Mouse (Mus musculus) cerebellum, adult 18-20 months (tissue): ENCODE measurements around the gene Ipo11.
"Not testable (repeated sequence)": the region's sequence is repeated elsewhere in the genome, so short reads cannot be mapped to it uniquely, and the experiment has no call there.

Experiments
- DNase-seq, 2 experiments: peaks; one replicate each; pipeline ENCODE4 v3.0.0; 2021

The Ipo11 gene

DNA sequence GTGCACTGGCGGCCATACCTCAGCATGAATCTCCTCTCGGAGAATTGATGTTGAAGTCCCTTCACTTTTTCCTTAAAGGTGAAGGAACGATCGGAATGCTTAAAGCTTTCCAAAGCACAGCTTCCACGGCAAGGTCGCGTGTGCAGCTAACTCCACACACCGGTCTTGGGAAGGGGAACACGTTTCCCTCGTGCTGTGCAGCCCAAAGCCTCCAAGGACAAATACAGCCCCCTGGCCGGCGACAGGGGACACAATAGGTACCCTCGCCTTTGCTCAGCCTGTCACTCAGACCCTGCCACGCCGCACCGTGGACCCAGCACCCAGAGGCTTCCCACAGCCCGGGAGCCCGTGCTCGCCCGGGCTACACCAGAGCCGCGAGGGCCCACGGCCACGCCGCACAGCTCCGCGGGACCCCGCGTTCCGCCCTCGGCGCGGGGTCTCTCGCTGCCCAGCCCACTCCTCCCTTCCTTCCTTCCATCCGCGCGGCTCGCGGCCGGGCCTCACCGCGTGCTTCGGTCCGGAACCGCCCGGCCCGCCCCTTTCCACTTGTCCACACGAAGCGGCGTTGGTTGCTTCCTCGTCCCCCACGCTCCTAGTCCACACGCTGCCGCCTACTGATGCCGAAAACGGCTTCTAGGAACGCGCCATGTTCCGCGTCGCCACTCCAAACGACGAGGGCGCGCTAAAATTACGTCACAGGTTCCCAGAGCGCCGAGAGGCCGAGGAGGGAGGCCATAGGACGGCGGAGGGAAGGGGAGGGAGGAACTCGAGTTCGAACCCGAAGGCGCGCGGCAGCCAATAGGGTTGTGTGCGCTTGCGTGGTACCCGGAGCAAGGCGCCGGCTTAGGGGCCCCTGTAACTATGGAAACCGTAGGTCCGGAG, at the start of gene Ipo11:
Ipo11 (minus strand) TSS at position 703 of the 882 bp plus-strand sequence.
- DNase-seq = peak; percentile 90 to 94

DNA sequence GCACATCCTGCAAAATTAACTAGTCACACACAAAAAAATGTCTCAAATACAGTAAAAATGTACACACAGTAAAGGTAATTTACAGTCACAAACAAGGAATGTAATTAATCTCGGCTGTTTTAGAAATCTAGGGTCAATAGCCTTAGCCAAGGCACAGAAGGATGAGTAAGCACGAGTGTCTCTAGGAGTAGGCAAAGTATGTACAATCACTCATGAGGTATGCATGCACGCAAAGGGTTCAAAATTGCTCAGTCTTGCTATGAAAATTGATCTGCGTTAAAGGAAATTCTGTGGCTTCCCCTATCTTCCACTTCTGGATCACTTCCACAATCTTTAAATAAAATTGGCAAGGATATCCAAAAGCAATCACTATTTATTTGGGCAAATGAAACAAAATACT, 24.7 kb upstream of the Ipo11 start:
- DNase-seq = no peak

DNA sequence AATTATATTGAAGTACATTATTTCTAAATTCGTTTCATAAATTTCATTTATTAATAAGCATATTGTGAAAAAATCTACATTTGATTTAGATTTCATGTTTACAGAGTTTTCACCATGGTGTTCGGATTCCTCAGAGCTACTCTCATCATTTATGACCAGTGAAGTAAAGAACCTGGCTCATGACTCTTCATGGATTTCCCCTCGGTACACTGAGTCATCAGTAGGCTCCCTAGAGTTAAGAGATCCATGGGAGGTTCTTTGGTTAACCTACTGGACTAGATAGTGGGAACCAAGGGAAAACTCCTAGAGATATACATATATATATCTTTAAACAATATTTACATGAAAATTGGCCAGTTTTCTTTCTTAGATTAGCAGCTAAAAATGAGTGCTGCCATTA, 23.8 kb upstream of the Ipo11 start:
- no peak for DNase-seq

DNA sequence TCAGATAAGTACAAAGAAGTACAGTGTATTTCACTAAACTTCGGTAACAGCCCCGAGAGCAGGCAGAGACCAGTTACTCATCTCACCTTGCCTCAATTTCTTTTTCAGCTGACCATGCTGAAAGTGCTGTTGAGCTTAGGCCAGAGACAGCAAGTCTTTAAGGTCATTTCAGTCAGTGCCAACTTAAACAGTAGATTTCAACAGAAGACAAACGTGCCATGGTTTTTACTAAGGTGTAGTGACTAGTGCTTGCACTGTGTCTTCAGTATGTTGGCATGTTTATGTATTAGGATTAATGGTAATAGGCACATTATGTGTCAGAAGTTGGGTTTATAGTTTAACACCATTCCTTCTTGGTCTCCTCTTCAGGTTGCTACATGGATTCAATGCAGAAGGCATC, 21.5 kb upstream of the Ipo11 start:
- no peak for DNase-seq

DNA sequence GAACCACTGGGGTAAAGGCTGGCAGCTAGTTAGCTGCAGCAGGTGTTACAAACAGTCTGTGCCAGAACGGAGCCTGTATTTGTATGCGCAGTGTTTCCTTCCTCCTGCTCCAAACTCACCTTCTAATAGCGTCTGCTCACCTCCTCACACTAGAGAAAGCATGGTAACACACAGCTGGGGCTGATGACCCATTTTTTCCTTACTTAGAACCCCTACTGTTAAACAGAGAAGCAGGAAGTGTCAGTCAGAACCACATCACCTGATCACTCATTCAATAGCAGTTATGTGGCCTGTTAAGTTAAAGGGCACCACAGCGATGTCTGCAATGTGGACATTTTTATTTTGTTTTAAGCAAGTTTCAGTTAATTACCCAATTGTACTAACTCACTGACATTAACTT, 20.8 kb upstream of the Ipo11 start:
- no peak for DNase-seq

DNA sequence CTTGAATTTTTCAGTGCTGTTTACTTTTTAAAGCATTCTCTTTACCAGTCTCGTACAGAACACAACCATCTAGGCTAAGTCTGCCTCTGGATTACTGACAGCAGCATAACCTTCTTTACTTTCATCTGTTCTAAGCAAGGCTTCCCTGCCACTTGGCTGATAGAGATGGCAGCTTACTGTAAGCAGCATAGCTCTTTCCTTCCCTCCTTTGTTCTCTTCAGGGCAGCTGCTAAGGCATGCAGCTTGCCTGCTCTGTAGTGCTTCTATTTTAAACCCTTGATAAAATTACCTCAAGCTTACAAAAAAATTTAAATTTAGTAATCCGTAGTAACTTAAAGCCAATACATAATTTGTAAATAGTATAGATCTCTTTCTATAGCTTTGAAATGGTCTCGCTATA, 18.1 kb upstream of the Ipo11 start:
- DNase-seq = no peak

DNA sequence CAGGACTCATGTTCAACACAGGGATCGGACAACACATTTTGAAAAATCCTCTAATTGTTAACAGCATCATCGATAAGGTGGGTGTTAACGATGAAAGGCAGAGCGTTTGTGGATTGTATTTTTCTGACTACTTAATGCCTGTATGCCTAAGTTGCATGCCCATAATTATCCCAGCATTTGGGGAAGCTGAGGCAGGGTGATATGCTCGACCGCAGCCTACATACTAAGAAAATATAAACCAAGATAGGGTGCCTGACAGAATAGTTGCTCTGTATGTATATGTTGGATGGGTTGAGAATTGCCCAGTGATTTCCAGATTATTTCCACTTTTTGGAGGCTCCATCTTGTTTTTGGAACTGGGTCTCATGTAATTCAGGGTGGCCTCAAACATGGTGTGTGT, 10.8 kb upstream of the Ipo11 start:
- DNase-seq = no peak

DNA sequence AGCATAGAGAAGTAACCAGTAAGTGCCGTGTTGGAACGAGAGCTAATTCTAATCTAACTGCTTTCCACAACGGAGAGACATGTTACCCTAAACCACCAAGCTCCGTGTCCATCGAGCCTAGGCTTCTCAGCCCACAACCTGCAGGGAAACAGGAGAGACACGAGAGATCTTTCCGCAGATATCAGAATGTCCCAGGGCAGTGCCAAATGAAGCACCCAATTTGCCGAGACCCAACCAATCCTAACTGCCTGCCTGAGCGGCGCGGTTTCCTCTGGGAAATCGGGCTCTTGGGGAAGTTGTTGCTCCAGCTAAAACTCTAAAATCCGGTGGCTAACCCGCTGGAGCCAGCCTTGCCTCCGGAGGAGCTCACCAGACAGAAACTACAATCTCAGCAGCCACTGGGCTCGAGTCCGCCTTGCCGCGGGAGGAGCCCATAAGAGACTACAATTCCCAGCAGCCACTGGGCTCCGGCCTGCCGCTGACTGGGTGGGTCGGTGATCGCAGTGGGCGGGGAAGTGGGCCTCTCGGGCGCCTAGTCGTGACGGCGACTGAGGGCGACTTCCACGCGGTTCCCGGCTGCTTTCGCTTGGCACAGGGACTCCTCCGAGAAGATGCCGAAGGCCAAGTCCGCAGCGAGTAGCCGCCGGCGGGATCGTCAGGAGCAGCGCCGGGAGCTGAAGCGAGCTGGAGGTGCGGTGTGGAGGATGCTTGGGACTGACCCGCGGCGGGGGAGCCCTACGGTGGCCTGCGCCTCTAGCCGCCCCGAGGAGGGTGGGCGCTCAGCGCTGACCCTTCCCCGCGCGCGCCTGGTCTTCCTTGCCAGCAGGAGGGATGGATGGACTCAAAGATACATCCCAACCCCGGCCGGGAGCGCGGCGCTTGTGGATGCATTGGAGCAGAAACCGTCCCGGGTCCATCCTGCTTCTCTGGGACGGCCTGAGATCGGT, 10.1 kb upstream of the Ipo11 start, which contains the start of gene Dimt1:
Dimt1 (plus strand) TSS at position 534 of the 947 bp plus-strand sequence.
- DNase-seq = peak; percentile 95 to 97

DNA sequence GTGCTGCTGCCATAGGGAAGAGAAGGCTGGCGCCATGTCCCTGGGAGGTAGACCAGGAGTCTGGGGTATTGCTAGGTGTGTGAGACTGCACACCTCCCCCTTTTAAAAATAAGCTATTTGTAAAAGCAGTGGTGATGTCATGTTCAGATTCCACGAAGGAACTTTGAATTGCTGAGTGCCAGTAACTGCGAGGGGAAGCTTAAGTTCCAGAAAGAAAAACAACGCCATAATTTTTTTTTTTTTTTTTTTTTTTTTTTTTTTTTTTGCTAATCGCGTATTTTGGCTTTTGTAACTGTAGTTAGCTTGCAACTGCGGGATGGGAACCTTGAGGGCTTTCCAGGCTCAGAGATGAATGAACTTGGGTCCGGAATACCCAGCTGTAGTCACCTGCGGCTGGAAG, 8.8 kb upstream of the Ipo11 start:
- DNase-seq = no peak

DNA sequence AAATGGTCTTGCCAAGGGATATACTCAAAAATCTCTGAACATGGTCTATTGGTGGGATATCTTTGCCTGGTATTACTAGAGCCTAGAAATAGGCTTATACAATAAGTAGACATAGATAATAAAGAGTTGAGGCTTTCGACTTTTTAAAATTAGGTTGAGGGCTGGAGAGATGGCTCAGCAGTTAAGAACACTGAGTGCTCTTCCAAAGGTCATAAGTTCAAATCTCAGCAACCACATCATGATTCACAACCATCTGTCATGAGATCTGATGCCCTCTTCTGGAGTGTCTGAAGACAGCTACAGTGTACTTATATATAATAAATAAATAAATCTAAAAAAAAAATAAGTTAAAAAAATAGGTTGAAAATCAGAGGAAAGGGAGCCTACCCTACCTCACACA, 6.0 kb upstream of the Ipo11 start:
- DNase-seq = no peak

DNA sequence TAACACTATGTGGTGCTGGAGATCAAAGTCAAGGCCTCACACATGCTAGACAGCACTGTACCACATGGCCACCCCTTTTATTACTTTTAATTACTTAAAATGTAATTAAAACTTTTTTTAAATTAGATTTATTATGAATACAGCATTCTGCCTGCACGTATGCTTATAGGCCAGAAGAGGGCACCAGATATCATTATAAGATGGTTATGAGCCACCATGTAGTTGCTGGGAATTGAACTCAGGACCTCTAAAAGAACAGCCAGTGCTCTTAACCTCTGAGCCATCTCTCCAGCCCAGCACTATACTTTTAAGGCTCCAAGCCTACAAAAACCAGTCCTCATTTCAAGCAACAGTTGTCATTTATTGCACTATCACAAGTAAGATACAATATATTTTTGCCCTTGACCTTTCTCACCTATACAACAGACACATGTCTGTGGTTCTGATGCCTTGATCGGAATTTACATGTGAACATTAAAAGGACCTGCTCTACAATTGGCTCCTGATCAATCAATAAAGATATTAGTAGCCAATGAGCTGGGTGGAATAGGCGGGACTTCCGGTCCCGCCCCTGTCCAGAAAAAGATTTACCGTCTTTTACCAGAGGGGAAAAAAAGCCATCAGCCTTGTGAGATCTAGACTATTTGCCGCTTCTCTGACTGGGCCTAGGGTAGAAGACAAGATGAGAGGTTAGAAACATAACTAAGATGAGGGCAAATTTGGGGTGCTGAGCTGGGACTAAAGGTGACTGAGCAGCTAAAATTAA, 4.6 kb upstream of the Ipo11 start:
- DNase-seq = no peak

DNA sequence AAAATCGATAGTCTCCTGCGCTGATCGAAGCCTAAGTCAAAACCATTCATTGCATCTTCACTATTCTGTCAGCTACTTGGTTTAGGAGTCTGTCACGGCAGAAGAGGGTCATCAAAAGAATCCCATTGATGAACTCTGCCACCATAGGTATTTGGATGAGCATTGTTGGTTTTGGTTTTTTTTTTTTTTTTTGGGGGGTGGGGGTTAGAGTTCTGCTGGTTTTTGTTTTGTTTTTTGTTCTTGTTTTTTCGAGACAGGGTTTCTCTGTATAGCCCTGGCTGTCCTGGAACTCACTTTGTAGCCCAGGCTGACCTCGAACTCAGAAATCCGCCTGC, 347 bp upstream of the Ipo11 start:
- no peak for DNase-seq

DNA sequence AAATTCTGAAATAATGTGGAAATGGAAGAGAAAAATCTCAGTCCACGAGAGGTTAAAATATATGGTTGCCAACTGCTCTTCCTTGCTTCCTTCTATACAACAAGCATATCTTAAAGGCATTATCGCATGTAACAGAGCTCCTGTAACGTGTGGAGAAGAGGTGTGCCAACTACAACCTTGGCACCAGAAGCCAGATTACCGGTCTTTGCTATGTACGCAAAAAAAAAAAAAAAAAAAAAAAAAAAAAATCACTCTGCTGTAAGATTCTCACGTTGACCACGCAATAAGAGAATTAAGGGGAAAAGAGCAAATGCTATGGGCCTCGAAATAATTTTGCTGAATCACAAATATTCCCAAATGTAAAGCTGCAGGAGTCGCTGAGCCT, 895 bp downstream of the Ipo11 start:
- no peak for DNase-seq

DNA sequence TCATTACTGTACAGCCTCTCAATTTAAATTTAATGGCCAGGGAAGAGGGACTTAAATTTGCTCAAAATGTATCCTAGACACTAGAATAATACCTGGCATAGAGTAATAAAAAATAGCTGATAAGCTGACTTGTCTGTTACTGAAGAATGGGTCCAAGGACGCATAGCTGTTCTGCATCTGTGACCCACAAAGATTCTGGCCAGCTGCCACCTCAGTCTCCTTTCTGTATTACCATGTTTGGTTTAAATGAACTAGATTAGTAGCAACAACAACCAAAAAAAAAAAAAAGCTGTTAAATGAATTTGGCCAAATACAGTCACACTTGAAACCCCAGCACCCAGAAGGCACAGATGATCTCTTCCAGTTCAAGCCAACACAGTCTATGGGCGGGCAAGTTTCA, 7.6 kb downstream of the Ipo11 start:
- peak; percentile 14 to 17 for DNase-seq

DNA sequence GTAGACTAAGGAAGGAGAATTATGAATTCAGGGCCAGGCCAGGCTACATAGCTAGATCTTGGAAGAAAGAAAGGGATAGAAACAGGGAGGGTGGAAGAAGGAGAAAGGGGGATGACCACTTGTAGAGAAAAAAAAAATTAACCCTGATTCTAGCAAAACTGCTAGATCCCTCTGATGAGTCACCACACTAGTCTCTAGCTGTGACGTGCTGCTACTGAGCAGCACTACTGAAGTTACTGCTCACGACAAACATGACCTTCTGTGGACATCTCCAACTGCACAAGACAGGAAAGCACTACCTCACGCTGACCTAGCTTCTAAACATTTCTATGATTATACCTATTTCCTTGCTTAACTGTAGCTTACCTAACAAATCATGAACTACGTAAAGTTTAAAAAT, 8.5 kb downstream of the Ipo11 start:
- no peak for DNase-seq

DNA sequence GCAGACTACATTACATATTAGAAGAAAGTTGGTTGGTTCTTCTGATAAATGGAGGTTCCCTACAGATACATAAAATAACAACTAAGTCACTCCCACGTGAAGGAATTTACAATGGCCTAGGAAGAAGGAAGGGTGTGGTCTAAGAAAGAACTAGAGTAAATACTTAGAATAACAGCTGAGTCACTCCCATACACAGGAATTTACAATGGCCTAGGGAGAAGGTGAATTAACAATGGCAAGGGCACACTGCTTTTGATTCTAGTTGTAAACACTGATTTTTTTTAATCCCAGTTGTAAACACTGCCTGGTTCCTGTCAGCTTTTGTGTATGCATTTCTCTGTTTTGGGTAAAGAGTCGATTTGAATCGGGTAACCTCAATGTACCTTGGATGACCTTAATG, 10.8 kb downstream of the Ipo11 start:
- not testable (repeated sequence) for DNase-seq

DNA sequence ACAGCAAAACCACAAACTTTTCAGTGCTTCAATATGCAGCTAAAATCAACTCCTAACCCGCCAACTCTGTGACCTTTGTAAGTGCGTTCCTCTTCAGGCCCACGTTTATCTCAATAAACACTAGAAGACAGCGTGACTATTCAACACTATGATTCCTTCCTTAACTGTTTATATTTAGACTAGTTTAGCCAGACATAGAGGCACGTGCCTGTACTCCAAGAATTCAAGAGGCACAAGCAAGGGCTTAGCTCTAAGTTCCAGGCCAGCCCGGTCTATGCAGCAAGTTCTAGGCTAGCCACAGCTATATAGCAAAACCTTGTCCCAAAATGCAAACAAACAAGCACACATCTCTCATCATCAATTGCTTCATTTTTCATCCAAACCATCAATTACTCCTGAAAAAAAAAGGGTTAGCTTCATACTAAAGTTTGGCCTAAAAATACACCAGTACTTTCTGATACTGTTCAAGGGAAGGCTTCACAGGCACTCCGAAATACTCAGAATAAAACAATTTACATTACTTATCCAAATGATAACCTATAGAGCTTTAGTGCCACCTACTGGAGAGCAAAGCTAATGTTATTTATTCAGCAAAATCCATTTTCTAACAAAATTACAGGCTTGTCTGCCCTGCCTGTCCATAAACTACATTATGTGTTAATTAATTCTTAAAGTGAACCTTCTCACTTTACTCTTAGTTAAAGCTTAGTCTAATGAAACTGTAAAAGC, 18.3 kb downstream of the Ipo11 start:
- DNase-seq = no peak

DNA sequence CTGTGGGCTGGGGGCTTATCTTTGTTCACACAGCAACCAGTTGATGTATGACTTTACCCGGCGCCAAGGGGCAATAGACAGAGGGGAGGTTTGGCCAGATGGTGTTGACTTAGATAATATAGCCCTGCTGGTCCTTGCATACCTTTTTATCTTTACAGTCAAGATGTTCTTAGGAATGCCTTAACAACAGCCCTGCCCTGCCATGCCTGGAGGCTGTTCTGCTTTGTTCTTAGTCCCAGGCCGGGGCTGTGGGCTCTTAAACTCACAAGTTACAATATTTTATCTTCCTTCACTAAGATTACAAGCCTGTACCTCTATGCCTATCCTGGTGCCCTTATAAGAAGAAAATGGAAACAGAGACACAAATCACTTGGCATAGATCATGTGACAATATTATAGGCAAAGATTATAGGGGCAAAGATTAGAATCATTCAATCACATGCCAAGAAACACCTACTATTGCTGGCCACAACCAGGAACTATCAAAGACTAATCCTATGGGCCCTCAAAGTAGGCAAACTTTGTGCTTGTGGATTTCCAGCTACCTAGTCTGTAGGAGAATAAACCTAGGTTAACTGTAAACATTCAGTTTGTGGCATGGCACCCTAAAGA, 23.5 kb downstream of the Ipo11 start:
- no peak for DNase-seq

DNA sequence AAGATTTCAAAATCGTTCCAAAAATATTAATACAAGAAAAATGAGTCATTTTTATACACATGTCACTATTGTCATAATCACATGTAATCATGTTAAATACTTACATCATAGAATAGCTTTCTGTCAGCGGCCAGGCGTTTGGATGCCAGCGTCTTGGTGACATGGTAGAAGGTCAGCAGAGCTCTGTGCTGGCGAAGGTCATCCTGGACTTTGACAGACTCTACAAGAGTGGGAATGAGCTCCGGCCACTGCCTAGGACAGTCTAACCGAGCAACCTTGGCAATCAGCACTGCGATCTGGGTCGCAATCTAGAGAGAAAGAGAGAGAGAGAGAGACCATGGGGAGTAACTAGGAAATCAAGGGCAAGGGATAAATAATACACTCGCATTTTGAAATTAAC, 26.7 kb downstream of the Ipo11 start:
- no peak for DNase-seq

DNA sequence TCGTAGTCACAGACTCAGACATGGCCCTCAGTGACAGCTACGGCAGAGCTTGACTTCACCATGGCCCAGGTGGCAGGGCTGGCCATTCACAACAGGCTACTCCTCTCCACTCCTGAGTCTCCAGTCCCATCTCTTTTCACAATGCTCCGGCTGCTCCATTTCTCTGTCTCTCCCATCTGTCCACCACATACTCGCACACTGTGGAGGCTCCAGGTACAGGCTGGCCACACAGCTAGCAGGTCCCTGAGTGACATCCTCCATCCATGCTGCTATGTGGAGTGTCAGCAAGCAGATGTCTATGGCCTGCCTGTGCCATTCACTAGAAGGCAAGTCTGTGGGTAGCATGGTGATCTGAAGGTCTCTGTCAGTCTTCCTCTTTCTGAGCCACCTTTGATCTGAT, 29.5 kb downstream of the Ipo11 start:
- DNase-seq = peak; percentile 24 to 45

DNA sequence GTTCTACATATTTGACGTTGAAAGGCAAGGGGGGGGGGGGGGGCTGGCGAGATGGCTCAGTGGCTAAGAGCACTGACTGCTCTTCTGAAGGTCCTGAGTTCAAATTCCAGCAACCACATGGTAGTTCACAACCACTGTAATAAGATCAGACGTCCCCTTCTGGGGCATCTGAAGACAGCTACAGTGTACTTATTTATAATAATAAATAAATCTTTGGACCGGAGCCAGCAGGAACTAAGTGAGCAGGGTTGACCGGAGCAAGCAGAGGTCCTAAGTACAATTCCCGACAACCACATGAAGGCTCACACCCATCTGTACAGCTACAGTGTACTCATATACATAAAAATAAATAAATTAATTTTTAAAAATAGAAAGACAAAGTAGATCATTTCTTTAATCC, 31.6 kb downstream of the Ipo11 start:
- not testable (repeated sequence) for DNase-seq

DNA sequence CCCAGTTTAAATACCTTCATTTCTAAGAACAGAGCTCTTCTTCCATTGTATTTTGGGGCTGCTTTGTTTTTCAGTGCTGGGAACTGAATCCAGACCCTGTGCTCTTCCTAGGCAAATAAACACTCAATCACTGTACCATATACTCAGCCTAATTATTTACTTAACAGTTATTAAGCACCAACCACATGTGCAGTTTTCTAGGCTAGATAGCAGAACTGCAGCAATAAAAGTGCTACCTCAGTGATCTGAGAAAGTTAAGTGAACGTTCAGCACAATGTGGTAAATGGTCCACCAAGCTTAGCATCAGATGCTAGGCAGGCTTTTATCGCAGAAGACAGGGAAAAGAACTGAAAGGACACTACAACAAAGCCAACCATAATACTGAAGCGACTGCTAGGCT, 32.1 kb downstream of the Ipo11 start:
- DNase-seq = no peak
